Mouse (Mus musculus) bone marrow, adult 2 months (tissue): Measurements from ENCODE around the gene Rims3.

ENCODE experiments used
- CTCF ChIP-seq: fragments of 200-500 bp; IDR thresholded peaks from 2 replicates; pipeline ENCODE4 v1.5.1; 2011; ENCODE audit warnings: low read length, control low read depth; ENCODE audit not compliant: control insufficient read depth, insufficient read depth
- POLR2A ChIP-seq: fragments of 200-500 bp; IDR thresholded peaks from 2 replicates; pipeline ENCODE4 v1.6.1; 2011; ENCODE audit warnings: low read depth, mild to moderate bottlenecking, control low read depth, low read length, borderline replicate concordance; ENCODE audit not compliant: control insufficient read depth

GRCm38 (mm10) chr4:120930736-120931135 lies 76.1 kb downstream of the Rims3 start:
- no peak for TF ChIP-seq POLR2A
- TF ChIP-seq CTCF: no peak
